Mouse (Mus musculus) erythroblast, embryonic 14.5 days (primary cell): ENCODE results near the gene Gm49661. TPM values are rescaled to one million over a fixed set of nuclear protein-coding genes. Genes with fewer than 3 reads are reported as not detected.
A peak's percentile ranks its signal among the peaks of the same experiment; 100 is the strongest.

Source experiments
- H3K27me3 ChIP-seq: 2 replicates; pipeline ENCODE4 v1.6.1; 2012; ENCODE audit warnings: inconsistent platforms; ENCODE audit not compliant: control insufficient read depth
- H3K36me3 ChIP-seq: 2 replicates; pipeline ENCODE4 v1.6.1; 2012; ENCODE audit warnings: mild to moderate bottlenecking, inconsistent platforms; ENCODE audit not compliant: control insufficient read depth
- H3K4me1 ChIP-seq: 2 replicates; pipeline ENCODE4 v1.6.1; 2012; ENCODE audit warnings: inconsistent platforms; ENCODE audit not compliant: control insufficient read depth
- H3K4me3 ChIP-seq: replicated peaks from 2 replicates; pipeline ENCODE3; 2012; ENCODE audit warnings: moderate library complexity, mild to moderate bottlenecking, inconsistent platforms
- H3K9me3 ChIP-seq: 2 replicates; pipeline ENCODE4 v1.6.1; 2012; ENCODE audit warnings: low read length, inconsistent platforms, mixed read lengths; ENCODE audit not compliant: control insufficient read depth
- GATA1 ChIP-seq: IDR thresholded peaks from 2 replicates; pipeline ENCODE4 v1.6.1; 2012; ENCODE audit warnings: low read length, inconsistent platforms, mixed read lengths
- TAL1 ChIP-seq: IDR thresholded peaks from 3 replicates; pipeline ENCODE4 v1.6.1; 2012; ENCODE audit warnings: low read length, inconsistent platforms, mixed read lengths
- polyA plus RNA-seq: library from polyadenylated mRNA; stranded (reverse); fragments of >175 nt; gene quantifications from 2 replicates; pipeline ENCODE4 v1.2.3, GENCODE M21; 2012

Gene Gm49661
- polyA plus RNA-seq, 1 experiment = not detected

- no peak for TF ChIP-seq GATA1
- no peak for TF ChIP-seq TAL1
- no peaks in the 10 kb centered on the region for H3K36me3 ChIP-seq
- no peak overlapping the region for H3K4me3 ChIP-seq
These were observed 31.4 kb downstream of the Gm49661 start for GRCm38 (mm10) chr8:84937620-84938485.

GRCm38 (mm10) chr8:84936962-84937546 lies 32.2 kb downstream of the Gm49661 start, which contains the start of gene Mast1:
Gene Mast1 (minus strand): TSS chr8:84937359.
- TF ChIP-seq GATA1 (no peak), TAL1 (no peak)
- peaks cover 37% of the 10 kb centered on the region for H3K4me1 ChIP-seq
- H3K27me3 ChIP-seq = peaks cover 88% of the 10 kb centered on the region
- no peaks in the 10 kb centered on the region for H3K36me3 ChIP-seq
- peak within 1 kb of the TSS; percentile 55 for H3K4me3 ChIP-seq
- peaks cover 8% of the 10 kb centered on the region; the same call in 1 of the 2 replicates for H3K9me3 ChIP-seq

More at GRCm38 (mm10) chr8:84937620-84938485, 31.4 kb downstream of the Gm49661 start:
- H3K27me3 ChIP-seq = peaks cover 86% of the 10 kb centered on the region
- peaks cover 37% of the 10 kb centered on the region for H3K4me1 ChIP-seq
- H3K9me3 ChIP-seq = peaks cover 8% of the 10 kb centered on the region; the same call in 1 of the 2 replicates

GRCm38 (mm10) chr8:84936041-84936961 lies 32.9 kb downstream of the Gm49661 start:
- H3K4me1 ChIP-seq = peaks cover 37% of the 10 kb centered on the region
- no peaks in the 10 kb centered on the region for H3K36me3 ChIP-seq
- H3K4me3 ChIP-seq = peak overlapping the region; percentile 55
- H3K9me3 ChIP-seq = peaks cover 8% of the 10 kb centered on the region; the same call in 1 of the 2 replicates
- TF ChIP-seq TAL1 (no peak), GATA1 (no peak)
- peaks cover 90% of the 10 kb centered on the region for H3K27me3 ChIP-seq

- H3K4me1 ChIP-seq = peaks cover 37% of the 10 kb centered on the region
- H3K27me3 ChIP-seq = peaks cover 91% of the 10 kb centered on the region
- peaks cover 8% of the 10 kb centered on the region; the same call in 1 of the 2 replicates for H3K9me3 ChIP-seq
- TF ChIP-seq TAL1 (no peak), GATA1 (no peak)
- H3K36me3 ChIP-seq = no peaks in the 10 kb centered on the region
- H3K4me3 ChIP-seq = no peak overlapping the region
These were observed 33.7 kb downstream of the Gm49661 start for GRCm38 (mm10) chr8:84935489-84935888.

- no peak for TF ChIP-seq TAL1
- TF ChIP-seq GATA1 = no peak
- H3K4me1 ChIP-seq = peaks cover 37% of the 10 kb centered on the region
- peaks cover 8% of the 10 kb centered on the region; the same call in 1 of the 2 replicates for H3K9me3 ChIP-seq
- H3K27me3 ChIP-seq = peaks cover 93% of the 10 kb centered on the region
- no peak overlapping the region for H3K4me3 ChIP-seq
- no peaks in the 10 kb centered on the region for H3K36me3 ChIP-seq
These were observed 34.4 kb downstream of the Gm49661 start for GRCm38 (mm10) chr8:84934860-84935259.

- H3K4me1 ChIP-seq = peaks cover 41% of the 10 kb centered on the region
- H3K36me3 ChIP-seq = no peaks in the 10 kb centered on the region
- no peak overlapping the region for H3K4me3 ChIP-seq
- H3K9me3 ChIP-seq = peaks cover 8% of the 10 kb centered on the region; the same call in 1 of the 2 replicates
- no peak for TF ChIP-seq TAL1
- no peak for TF ChIP-seq GATA1
- peaks cover 97% of the 10 kb centered on the region for H3K27me3 ChIP-seq
These were observed 35.3 kb downstream of the Gm49661 start for GRCm38 (mm10) chr8:84933767-84934559.

GRCm38 (mm10) chr8:84930582-84930981 lies 38.7 kb downstream of the Gm49661 start:
- H3K4me3 ChIP-seq = no peak overlapping the region
- H3K9me3 ChIP-seq = no peaks in the 10 kb centered on the region; the same call in 1 of the 2 replicates
- H3K4me1 ChIP-seq = peaks cover 19% of the 10 kb centered on the region
- H3K36me3 ChIP-seq = no peaks in the 10 kb centered on the region
- peaks cover 86% of the 10 kb centered on the region for H3K27me3 ChIP-seq
- TF ChIP-seq TAL1 (no peak), GATA1 (no peak)
